Mouse (Mus musculus): ENCODE measurements around the gene Hnrnpa3.

Hnrnpa3 gene

GRCm38 (mm10) chr2:75704234-75705161 lies 45.4 kb downstream of the Hnrnpa3 start, which contains the start of gene Nfe2l2:
TSS of gene Nfe2l2 (minus strand) at chr2:75704641.
- peak; percentile 98 to 99 for DNase-seq

- DNase-seq, result no peak
These were observed 46.2 kb downstream of the Hnrnpa3 start for GRCm38 (mm10) chr2:75705162-75705752.

- no peak for DNase-seq
These were observed 47.4 kb downstream of the Hnrnpa3 start for GRCm38 (mm10) chr2:75706435-75706834.

- no peak for DNase-seq
These were observed 48.4 kb downstream of the Hnrnpa3 start for GRCm38 (mm10) chr2:75707420-75707819.

- DNase-seq, result no peak
These were observed 54.0 kb downstream of the Hnrnpa3 start for GRCm38 (mm10) chr2:75713083-75713482.

DNA sequence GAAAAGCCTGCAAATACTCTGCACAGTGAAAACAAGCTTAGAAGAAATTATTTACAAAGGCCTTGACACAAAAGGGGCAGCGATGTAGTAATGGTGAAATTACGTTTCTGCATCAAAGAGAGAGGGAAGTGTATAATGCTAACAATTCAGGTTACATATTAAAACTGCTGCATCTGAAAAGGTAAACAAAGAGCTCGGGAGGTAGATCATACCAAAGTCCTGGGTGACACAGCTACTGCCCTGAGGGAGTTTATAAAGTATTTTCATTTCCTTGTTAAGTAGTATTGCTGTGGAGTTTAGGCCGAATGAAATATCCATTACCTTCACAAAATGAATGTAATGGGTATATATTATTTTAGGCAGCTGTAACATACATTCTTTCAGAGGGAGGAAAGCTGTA lies 55.7 kb downstream of the Hnrnpa3 start:
- DNase-seq, result no peak

DNA sequence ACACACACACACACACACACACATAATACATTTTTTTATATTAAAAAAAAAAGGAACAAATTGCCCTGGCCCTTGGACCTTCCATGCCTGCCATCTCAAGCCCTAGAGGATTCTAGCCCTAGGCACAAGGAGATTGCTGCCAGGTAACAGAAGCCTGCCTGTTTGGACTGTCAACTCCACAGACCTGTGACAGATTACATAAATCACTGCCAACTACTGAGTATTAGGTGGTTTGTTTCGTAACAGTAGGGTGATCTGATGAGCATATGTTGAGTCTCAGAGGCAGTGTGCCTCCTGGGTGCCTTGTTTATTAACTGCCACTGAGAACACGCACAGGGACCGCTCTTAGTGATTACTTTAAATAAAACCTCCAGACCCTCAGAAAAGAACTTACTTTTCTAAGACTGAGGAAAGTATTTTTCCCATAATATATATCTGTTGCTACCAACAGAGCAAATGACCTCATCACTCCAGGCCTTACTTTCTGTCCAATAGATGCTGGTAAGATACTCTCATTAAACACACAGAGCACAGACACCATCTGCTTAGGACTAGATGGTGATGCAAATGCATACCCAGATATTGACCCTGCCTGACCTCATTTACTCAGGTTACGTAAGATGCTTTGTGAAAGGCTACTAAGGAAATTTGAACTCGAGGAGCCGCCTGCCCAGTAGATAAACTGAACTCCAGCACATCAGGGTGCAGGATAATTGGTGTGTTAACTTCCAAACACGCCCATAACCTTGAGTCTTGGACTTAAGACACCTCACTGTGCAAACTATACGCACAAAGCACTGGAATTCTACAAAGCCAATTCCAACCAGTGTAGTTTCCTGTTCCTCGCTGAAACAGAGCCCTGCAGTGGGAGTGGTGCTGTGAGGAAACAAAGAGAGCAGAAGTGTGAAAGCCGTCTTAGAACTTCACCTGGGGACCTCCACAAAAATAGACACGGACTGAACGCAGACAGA lies 57.3 kb downstream of the Hnrnpa3 start:
- no peak for DNase-seq
